Mouse (Mus musculus) testis, adult 2 months (tissue): ENCODE results near the gene Eya4. TPM values are rescaled to one million over a fixed set of nuclear protein-coding genes. Genes with fewer than 3 reads are reported as not detected.

ENCODE experiments used
- H3K27ac ChIP-seq: fragments of 200-500 bp; 2 replicates; pipeline ENCODE4 v1.5.1; 2012; ENCODE audit warnings: low read depth, low read length; ENCODE audit not compliant: control insufficient read depth, insufficient read depth
- H3K27me3 ChIP-seq: fragments of 200-500 bp; 2 replicates; pipeline ENCODE4 v1.6.1; 2012; ENCODE audit warnings: mild to moderate bottlenecking, low read length, moderate library complexity; ENCODE audit not compliant: control insufficient read depth, insufficient read depth
- H3K36me3 ChIP-seq: fragments of 200-500 bp; 2 replicates; pipeline ENCODE4 v1.6.1; 2012; ENCODE audit warnings: mild to moderate bottlenecking, low read length; ENCODE audit not compliant: control insufficient read depth, insufficient read depth
- H3K4me1 ChIP-seq: fragments of 200-500 bp; 2 replicates; pipeline ENCODE4 v1.6.1; 2012; ENCODE audit warnings: low read length; ENCODE audit not compliant: control insufficient read depth, insufficient read depth
- H3K4me3 ChIP-seq: fragments of 200-500 bp; 2 replicates; pipeline ENCODE4 v1.5.1; 2012; ENCODE audit warnings: low read depth, mild to moderate bottlenecking, low read length, moderate library complexity, mixed read lengths; ENCODE audit not compliant: control insufficient read depth
- CTCF ChIP-seq: fragments of 200-500 bp; IDR thresholded peaks from 2 replicates; pipeline ENCODE4 v1.5.1; 2012; ENCODE audit warnings: low read depth, mild to moderate bottlenecking, inconsistent platforms, low read length, moderate library complexity; ENCODE audit not compliant: control insufficient read depth, insufficient read depth, insufficient replicate concordance
- POLR2A ChIP-seq: fragments of 200-500 bp; IDR thresholded peaks from 2 replicates; pipeline ENCODE4 v1.6.1; 2012; ENCODE audit warnings: low read depth, mild to moderate bottlenecking, inconsistent platforms, low read length, moderate library complexity; ENCODE audit not compliant: control insufficient read depth
- polyA plus RNA-seq: library from polyadenylated mRNA; depleted of rRNA; stranded (reverse); fragments of >200 nt; gene quantifications from 2 replicates; pipeline ENCODE4 v1.2.3, GENCODE M21; 2012

Gene Eya4
- polyA plus RNA-seq, 1 experiment, result 59.6 TPM

- TF ChIP-seq POLR2A (no peak), CTCF (no peak)
- H3K4me1 ChIP-seq, result no peaks in the 10 kb centered on the region
- H3K4me3 ChIP-seq, result no peak overlapping the region
- H3K27me3 ChIP-seq, result no peaks in the 10 kb centered on the region
- no peak overlapping the region for H3K27ac ChIP-seq
- H3K36me3 ChIP-seq, result no peaks in the 10 kb centered on the region
Observed at GRCm38 (mm10) chr10:23062719-23063118, 287.9 kb downstream of the Eya4 start.

- no peak for TF ChIP-seq CTCF
- no peak for TF ChIP-seq POLR2A
- H3K27ac ChIP-seq, result no peak overlapping the region
- H3K27me3 ChIP-seq, result no peaks in the 10 kb centered on the region
- H3K36me3 ChIP-seq, result no peaks in the 10 kb centered on the region
- H3K4me1 ChIP-seq, result no peaks in the 10 kb centered on the region
- no peak overlapping the region for H3K4me3 ChIP-seq
Observed at GRCm38 (mm10) chr10:23060694-23061060, 289.9 kb downstream of the Eya4 start.

DNA sequence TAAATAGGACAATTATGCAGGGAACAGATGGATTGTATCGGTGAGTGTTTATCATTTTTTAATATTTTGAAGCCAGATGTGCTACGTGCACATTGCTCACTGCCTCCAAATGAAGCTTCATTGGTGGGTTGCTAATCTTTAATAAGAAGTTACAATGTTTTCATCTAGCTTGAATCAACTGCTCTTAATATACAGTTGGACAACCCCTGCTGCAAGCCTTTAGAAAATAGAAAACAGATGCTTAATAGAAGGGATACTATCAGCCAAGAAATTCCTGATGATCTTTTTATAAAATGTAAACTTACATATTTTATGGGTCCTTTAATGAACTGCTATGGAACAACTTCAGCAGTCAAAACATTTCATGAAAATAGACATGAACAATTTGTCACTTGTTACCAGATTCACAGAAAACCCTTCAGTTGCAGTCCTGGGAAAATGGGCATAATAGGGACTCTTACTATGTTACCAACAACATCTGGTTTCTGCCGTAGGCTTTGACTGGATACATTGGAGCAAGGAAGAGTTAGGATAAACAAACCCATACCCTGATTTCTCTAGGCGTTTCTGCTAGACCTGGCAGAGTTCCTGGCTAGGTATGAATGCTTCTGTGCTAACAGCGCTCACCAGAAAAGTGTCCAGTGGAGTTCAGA is 290.4 kb downstream of the Eya4 start:
- H3K4me1 ChIP-seq, result no peaks in the 10 kb centered on the region
- no peak overlapping the region for H3K27ac ChIP-seq
- no peak for TF ChIP-seq CTCF
- TF ChIP-seq POLR2A, result no peak
- no peaks in the 10 kb centered on the region for H3K36me3 ChIP-seq
- no peaks in the 10 kb centered on the region for H3K27me3 ChIP-seq
- H3K4me3 ChIP-seq, result no peak overlapping the region

DNA sequence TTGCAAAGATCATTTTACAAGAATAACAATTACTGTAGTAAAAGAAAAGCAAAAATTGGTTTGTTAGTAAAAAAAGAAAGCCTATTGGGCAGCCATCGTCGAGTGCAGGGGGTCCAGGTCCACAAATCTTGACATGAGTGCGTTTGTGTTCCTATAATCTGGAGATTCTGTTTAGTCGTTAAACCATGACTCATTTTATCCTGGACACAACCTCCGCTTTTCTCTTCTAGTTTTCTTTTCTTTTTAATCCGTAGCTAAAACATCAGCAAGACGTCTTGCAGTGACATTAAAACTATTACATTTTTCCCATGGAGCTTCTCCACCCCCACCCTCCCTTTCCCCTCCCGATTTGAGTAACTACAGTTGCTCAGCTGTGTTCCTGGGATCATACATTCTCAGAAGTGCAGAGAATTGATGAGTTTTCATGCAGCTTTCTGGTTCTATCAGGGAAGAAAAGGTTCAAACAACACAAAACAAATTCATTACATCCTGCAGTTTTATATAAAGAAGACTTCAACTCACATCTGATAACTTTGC is 297.1 kb downstream of the Eya4 start:
- no peak overlapping the region for H3K4me3 ChIP-seq
- TF ChIP-seq CTCF (no peak), POLR2A (no peak)
- H3K27me3 ChIP-seq, result no peaks in the 10 kb centered on the region
- H3K36me3 ChIP-seq, result no peaks in the 10 kb centered on the region
- no peaks in the 10 kb centered on the region for H3K4me1 ChIP-seq
- no peak overlapping the region for H3K27ac ChIP-seq
